Mouse (Mus musculus): ENCODE results near the gene Fam133b. TPM values are rescaled to one million over a fixed set of nuclear protein-coding genes. Genes with fewer than 3 reads are reported as not detected.
"Not testable (repeated sequence)": the region's sequence is repeated elsewhere in the genome, so short reads cannot be mapped to it uniquely, and the experiment has no call there.

The Fam133b gene
- polyA plus RNA-seq, 1 experiment: 35.2 TPM

DNA sequence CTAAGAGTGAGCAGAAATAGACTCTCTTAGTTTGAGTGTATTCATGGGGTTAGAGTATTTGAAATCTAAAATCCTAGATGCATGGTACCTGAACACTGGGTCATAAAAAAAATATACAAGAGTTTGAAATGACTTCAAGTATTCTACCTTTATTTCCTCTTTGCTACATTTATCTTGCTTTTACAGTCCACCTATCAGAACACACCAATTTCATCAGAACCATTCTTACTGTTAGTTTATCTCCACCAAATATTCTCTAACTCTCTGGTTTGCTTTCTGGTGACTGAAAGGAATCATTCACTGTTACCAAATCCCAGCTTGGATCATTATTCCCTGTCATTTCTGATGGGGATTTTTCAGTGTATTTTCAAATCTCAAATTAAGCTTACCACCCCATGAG is 53.5 kb downstream of the Fam133b start:
- no peak overlapping the region for H3K4me3 ChIP-seq (replicated peaks; ENCODE audit: control insufficient read depth, low read depth, low read length)
- no peak overlapping the region for H3K27ac ChIP-seq (ENCODE audit: control insufficient read depth, insufficient read depth, low read depth, low read length, poor library complexity)
- no peaks in the 10 kb centered on the region for H3K4me1 ChIP-seq (ENCODE audit: control insufficient read depth, insufficient read depth, low read length)
- no peak for TF ChIP-seq CTCF (IDR thresholded peaks at IDR 0.05; ENCODE audit: control insufficient read depth, insufficient read depth, low read length)

DNA sequence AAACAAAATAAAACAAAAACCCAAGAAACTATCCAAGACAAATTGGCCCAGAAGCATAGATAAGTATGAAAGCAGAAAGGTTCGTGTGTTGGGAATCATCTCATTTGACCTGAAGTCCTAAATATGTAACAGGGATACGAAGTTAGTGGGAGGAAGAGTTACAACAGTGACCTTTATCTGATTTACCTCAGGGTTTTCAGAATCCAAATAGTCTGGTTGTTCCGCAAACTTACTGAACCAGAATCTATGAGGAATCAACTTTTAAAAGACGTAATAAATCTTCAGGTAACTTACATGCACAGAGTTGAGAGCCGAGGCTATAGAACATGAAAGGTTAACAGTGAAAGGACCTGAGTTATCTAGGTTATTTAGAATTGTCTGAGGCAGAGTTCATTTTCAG is 55.1 kb downstream of the Fam133b start:
- WGBS: 86% methylated on average over 5 of the region's 5 CpGs

DNA sequence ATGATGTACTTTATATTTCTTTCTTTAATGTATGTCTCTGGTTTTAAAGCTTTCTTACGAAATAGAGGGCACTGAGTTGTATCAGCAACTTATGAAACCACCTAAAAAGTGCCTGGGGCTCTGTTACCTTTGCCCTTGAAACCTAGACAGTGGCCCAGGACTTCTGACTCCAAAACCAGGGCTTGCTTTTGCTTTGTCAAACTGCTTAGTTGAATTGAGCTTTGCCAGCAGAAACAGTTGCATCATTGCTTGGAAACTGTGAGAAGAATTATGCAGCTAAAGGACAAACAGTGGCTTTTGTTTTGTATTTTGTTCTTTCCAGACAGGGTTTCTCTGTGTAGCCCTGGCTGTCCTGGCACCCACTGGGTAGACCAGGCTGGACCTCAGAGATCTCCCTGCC is 56.7 kb downstream of the Fam133b start:
- Histone ChIP-seq H3K27ac (ENCODE audit: control insufficient read depth, insufficient read depth, low read depth, low read length, poor library complexity) (no peak overlapping the region), H3K4me3 (replicated peaks; ENCODE audit: control insufficient read depth, low read depth, low read length) (no peak overlapping the region), H3K4me1 (ENCODE audit: control insufficient read depth, insufficient read depth, low read length) (no peaks in the 10 kb centered on the region)
- 74% methylated on average over 1 of the region's 1 CpGs for WGBS
- TF ChIP-seq CTCF (IDR thresholded peaks at IDR 0.05; ENCODE audit: control insufficient read depth, insufficient read depth, low read length): no peak
- TF ChIP-seq POLR2A (IDR thresholded peaks at IDR 0.05; ENCODE audit: borderline replicate concordance, control insufficient read depth, low read depth, low read length): no peak

More for the DNA sequence above, 55.1 kb downstream of the Fam133b start:
- H3K4me3 ChIP-seq (replicated peaks; ENCODE audit: control insufficient read depth, low read depth, low read length): no peak overlapping the region
- H3K4me1 ChIP-seq (ENCODE audit: control insufficient read depth, insufficient read depth, low read length): no peaks in the 10 kb centered on the region
- TF ChIP-seq CTCF (IDR thresholded peaks at IDR 0.05; ENCODE audit: control insufficient read depth, insufficient read depth, low read length): no peak
- no peak for TF ChIP-seq POLR2A (IDR thresholded peaks at IDR 0.05; ENCODE audit: borderline replicate concordance, control insufficient read depth, low read depth, low read length)
- no peak overlapping the region for H3K27ac ChIP-seq (ENCODE audit: control insufficient read depth, insufficient read depth, low read depth, low read length, poor library complexity)

DNA sequence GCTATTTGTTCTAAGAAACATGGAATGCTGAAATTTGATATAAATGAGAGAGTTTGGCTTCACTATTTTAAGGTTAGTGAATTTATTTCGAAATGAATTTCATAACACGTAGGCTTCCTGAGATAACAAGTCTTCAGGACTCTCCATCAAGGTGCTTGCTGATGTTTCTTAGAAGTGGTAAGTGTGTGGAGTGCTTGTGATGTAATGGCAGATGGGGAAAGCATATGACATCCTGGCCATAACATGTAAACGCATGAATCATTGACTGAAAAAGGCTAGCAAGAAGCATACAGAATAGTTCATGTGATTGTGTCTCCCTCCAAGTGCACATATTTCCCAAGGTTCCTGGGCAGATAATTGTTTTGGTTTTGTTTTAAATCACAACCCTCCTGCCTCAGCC is 57.2 kb downstream of the Fam133b start:
- Histone ChIP-seq H3K27ac (ENCODE audit: control insufficient read depth, insufficient read depth, low read depth, low read length, poor library complexity) (no peak overlapping the region), H3K4me3 (replicated peaks; ENCODE audit: control insufficient read depth, low read depth, low read length) (no peak overlapping the region), H3K4me1 (ENCODE audit: control insufficient read depth, insufficient read depth, low read length) (no peaks in the 10 kb centered on the region)
- 69% methylated on average over 3 of the region's 3 CpGs for WGBS
- TF ChIP-seq POLR2A (IDR thresholded peaks at IDR 0.05; ENCODE audit: borderline replicate concordance, control insufficient read depth, low read depth, low read length): no peak
- no peak for TF ChIP-seq CTCF (IDR thresholded peaks at IDR 0.05; ENCODE audit: control insufficient read depth, insufficient read depth, low read length)

DNA sequence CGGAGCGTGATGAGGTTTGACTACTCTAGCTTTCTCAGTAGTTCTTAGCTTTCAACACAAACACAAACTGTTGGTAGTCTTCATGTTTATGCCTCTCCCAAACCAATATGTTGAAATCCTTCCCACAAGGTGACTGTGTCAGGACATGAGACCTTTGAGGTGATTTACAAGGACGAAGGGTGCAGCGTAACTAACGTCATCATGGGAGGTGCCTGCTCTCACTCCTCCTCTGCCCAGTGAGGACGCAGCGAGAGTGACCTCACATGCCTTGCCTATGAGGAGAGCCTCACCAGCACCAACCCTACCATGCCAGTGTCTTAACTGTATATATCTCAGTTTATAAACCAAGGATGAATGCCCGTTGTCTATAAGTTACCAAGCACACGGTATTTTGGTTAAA is 63.5 kb downstream of the Fam133b start:
- 91% methylated on average over 9 of the region's 9 CpGs for WGBS
- no peak for TF ChIP-seq CTCF (IDR thresholded peaks at IDR 0.05; ENCODE audit: control insufficient read depth, insufficient read depth, low read length)
- TF ChIP-seq POLR2A (IDR thresholded peaks at IDR 0.05; ENCODE audit: borderline replicate concordance, control insufficient read depth, low read depth, low read length): no peak
- H3K4me1 ChIP-seq (ENCODE audit: control insufficient read depth, insufficient read depth, low read length): no peaks in the 10 kb centered on the region
- no peak overlapping the region for H3K27ac ChIP-seq (ENCODE audit: control insufficient read depth, insufficient read depth, low read depth, low read length, poor library complexity)
- no peak overlapping the region for H3K4me3 ChIP-seq (replicated peaks; ENCODE audit: control insufficient read depth, low read depth, low read length)

DNA sequence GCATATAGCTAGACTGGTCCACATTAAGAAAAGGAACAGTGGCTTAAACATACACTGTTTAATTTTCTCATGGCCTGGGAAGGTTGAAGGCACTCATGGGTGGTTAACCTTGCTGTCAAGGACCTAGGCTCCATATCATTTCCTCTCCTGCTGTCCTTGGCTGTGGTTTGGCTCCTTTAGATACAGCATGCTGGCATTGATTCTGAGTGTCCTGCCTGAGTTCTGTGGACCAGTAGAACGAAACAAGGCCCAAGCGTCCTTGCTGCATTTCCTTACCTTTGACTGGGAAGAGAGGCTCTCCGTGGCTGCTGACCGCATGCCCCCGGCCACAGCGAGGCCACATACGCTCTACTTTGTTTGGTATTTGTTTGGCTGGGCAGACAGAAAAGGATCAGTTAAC is 65.6 kb downstream of the Fam133b start:
- Histone ChIP-seq H3K4me3 (replicated peaks; ENCODE audit: control insufficient read depth, low read depth, low read length) (no peak overlapping the region), H3K27ac (ENCODE audit: control insufficient read depth, insufficient read depth, low read depth, low read length, poor library complexity) (no peak overlapping the region), H3K4me1 (ENCODE audit: control insufficient read depth, insufficient read depth, low read length) (no peaks in the 10 kb centered on the region)
- 93% methylated on average over 7 of the region's 7 CpGs for WGBS
- TF ChIP-seq CTCF (IDR thresholded peaks at IDR 0.05; ENCODE audit: control insufficient read depth, insufficient read depth, low read length): no peak
- TF ChIP-seq POLR2A (IDR thresholded peaks at IDR 0.05; ENCODE audit: borderline replicate concordance, control insufficient read depth, low read depth, low read length): no peak

DNA sequence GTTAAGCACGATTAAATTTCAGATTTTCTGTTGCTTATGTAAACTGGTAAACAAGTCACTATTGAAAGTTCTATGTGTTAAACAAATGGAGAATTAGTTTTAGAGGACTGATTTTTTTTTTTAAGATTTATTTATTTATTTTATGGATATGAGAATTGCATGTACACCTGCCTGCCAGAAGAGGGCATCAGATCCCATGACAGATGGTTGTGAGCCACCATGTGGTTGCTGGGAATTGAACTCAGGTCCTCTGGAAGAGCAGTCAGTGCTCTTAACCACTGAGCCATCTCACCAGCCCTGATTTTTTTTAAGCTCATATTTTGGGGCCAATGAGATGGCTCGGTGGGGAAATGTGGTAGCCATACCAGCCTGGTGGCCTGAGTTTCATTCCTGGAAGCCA is 68.2 kb downstream of the Fam133b start:
- not testable (repeated sequence) for H3K27ac ChIP-seq (ENCODE audit: control insufficient read depth, insufficient read depth, low read depth, low read length, poor library complexity); H3K4me3 ChIP-seq (replicated peaks; ENCODE audit: control insufficient read depth, low read depth, low read length); H3K4me1 ChIP-seq (ENCODE audit: control insufficient read depth, insufficient read depth, low read length)
- 86% methylated on average over 2 of the region's 2 CpGs for WGBS

Other genes starting within 250 kb of the Fam133b start
- gene Cdk6, start 202.3 kb upstream of the Fam133b start, polyA plus RNA-seq (2011; ENCODE audit: insufficient read depth, insufficient read length, low replicate concordance, missing spikeins): 10.8 and 31.0 TPM in 2 replicates
- gene 1700109H08Rik, start 27.7 kb downstream of the Fam133b start, polyA plus RNA-seq (2011; ENCODE audit: insufficient read depth, insufficient read length, low replicate concordance, missing spikeins): 18.6 and 51.6 TPM in 2 replicates
- gene Pex1, start 52.2 kb downstream of the Fam133b start, polyA plus RNA-seq (2011; ENCODE audit: insufficient read depth, insufficient read length, low replicate concordance, missing spikeins): 7.5 and 17.4 TPM in 2 replicates
- 3.4 and 4.8 TPM in 2 replicates for gene Rbm48, start 52.8 kb downstream of the Fam133b start, polyA plus RNA-seq (2011; ENCODE audit: insufficient read depth, insufficient read length, low replicate concordance, missing spikeins)
- not detected in 2 replicates for gene Tmbim7, start 107.3 kb downstream of the Fam133b start, polyA plus RNA-seq (2011; ENCODE audit: insufficient read depth, insufficient read length, low replicate concordance, missing spikeins)
- 46.5 and 62.7 TPM in 2 replicates for gene Gatad1, start 113.4 kb downstream of the Fam133b start, polyA plus RNA-seq (2011; ENCODE audit: insufficient read depth, insufficient read length, low replicate concordance, missing spikeins)